13 mouse cellular contexts compared by ENCODE assay signal in genomic region chr2:90542656-90543055, GRCm38 (mm10). TPM values are rescaled to one million over a fixed set of nuclear protein-coding genes. Genes with fewer than 3 reads are reported as not detected.
A peak's percentile ranks its signal among the peaks of the same experiment; 100 is the strongest.
DNase-seq lines count a peak whose midpoint lies in the region; ATAC-seq lines count a peak whose summit lies in the region.
"Had no signal": no experiment of that assay in that cellular context is flagged by ENCODE, and none has a peak within 500 bp of the region (broad histone marks: within the 10 kb centered on the region; RNA-seq: fewer than 3 reads in every experiment).

No protein-coding gene starts in this region.

- peak; percentile 43 for ATAC-seq in inflammation-experienced regulatory T-cells, adult 6 months
- ATAC-seq in cerebellum, adult (ENCODE audit: insufficient number of reproducible peaks, low FRiP score, low TSS enrichment), result no peak
- ATAC-seq: forebrain, embryonic 16.5 days had no signal

- peak; percentile 8 for DNase-seq in adrenal gland, adult 2 months
- DNase-seq in adrenal gland, postnatal 25 days, result no peak
- peak; percentile 50 for DNase-seq in lung, postnatal 36 days
- no peak for DNase-seq in lung, postnatal 10 days
- no peak for DNase-seq in spleen, postnatal 10 days (ENCODE audit: low spot score in 2 of 2)
- no peak for DNase-seq in c-Kit-positive CD71-positive TER-119-positive erythroid progenitor cells, embryonic 14.5 days (ENCODE audit: low spot score)
- DNase-seq: adrenal gland, postnatal 36 days; heart, postnatal 36 days; kidney, adult 18-20 months; midbrain, embryonic 14.5 days had no signal

RNA-seq across cellular contexts. Expression of gene Ptprj, which starts 37.8 kb away (rescaled TPM):
- total RNA-seq in adrenal gland, adult 2 months (2021), result 10 to 100 TPM; 15.2 to 20.6 TPM
- 2.4 and 2.6 TPM in 2 replicates for polyA plus RNA-seq in adrenal gland, adult 2 months (2012; rRNA removed)
- 16.0 and 17.4 TPM in 2 replicates for total RNA-seq in adrenal gland, postnatal 25 days (2021)
- polyA plus RNA-seq in inflammation-experienced regulatory T-cells, adult 6 months (2017; shearing (Covaris generic)), result 1 to 10 TPM; 4.2 to 5.4 (median 4.8) TPM

Comparison
In these comparisons a context has a peak if more than half of its experiments do, and no peak if none do; other contexts are left out.
1. DNase-seq: peak in adrenal gland, adult 2 months (single experiment) and lung, postnatal 36 days (single experiment); none in adrenal gland, postnatal 25 days (single experiment), lung, postnatal 10 days (single experiment), spleen, postnatal 10 days (0 of 2) and c-Kit-positive CD71-positive TER-119-positive erythroid progenitor cells, embryonic 14.5 days (single experiment).